Mouse (Mus musculus): Measurements from ENCODE around the gene Fam234b.

GRCm38 (mm10) chr6:135260435-135260834 is 62.7 kb downstream of the Fam234b start:
- TF ChIP-seq CTCF (IDR thresholded peaks at IDR 0.05) (no peak), EP300 (IDR thresholded peaks at IDR 0.05) (no peak)

Measured in lung, postnatal 0 days (tissue).